Mouse (Mus musculus) kidney, postnatal 25 days (tissue): ENCODE measurements around the gene Wdfy1.
A peak's percentile ranks its signal among the peaks of the same experiment; 100 is the strongest.

Experiments used
- DNase-seq, 2 experiments: peaks; one replicate each; pipeline ENCODE4 v3.0.0; 2021; ENCODE audit warnings: mixed read lengths in 2 of 2

Wdfy1 gene

DNA sequence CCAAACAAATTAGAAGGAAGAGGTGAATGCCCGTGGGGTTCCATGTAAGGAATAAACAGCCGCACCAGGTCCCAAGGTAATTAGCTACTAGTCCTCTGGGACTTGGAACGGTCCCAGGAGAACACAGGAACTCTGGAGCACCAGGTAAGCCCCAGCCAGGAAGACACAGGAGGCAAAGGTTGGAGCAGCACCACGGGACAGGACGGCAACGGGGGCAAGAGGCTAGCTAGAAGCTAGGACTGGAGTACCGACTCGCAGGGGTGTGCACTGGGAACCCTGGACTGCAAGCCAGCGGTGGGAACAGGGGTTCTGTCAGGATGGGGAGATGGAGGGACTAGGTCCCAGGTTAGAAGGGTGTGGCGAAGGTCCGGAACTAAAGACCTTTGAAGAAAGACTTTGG lies 15.3 kb downstream of the Wdfy1 start:
- DNase-seq, result peak; percentile 84 to 94

DNA sequence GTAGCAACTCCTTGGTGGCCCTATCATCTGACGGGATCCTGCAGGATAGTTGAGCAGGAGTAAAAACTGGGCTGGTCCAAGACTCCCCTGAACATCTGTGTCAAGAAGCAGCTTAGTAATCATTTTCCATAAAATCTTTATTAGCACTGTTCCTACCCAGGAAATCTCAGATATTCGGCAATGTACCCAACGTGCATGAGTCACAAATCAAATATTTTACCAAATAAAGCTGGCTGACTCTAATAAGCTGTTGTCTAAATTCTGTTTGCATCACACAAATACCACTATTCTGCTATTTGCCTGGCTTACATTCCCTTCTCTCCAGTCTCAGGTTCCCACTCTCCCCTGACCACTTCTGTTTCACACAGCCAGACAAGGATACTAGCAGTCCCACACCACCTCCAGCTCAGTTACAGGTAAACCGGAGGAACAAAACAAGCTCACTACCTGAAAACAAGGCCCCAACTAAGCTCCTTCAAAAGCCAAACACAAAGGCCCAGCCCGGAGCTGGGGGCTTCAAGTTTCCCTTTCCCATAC lies 16.4 kb downstream of the Wdfy1 start:
- peak in 1 of 2 experiments; percentile 25 for DNase-seq

DNA sequence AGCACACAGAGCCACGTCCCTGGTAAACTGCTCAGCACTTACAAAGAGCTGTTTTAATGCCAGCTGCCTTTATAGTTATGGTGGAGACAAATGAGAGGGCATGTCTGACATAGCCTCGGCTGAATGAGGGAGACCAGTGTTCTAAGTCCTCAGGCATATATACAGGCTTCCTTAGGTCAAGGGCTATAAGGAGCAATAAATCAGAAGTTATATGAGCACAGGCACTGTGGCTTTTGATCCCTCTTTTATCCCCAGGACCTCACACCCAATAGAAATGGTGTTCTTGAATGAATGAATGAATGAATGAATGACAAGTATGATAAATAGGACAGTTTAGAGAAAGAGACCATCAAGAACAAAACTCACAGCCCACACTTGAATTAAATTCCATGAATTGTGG lies 16.9 kb downstream of the Wdfy1 start:
- no peak for DNase-seq

DNA sequence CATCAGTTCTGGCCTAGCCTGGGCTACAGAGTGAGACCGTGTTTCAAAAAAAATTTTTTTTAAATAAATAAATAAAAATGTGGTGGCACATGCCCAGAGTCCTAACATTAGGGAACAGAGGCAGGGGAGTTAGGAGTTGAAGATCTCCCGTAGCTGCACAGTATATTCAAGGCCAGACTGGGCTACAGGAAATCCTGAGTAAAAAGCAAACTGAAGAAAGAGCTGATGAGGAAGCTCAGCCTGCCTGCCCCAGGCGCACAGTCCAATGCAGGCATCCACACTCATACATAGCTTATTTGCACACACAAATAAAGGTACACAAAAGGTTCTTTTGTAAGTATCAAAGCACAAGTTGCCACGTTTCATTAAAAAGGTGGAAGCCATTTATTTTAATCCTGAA lies 18.3 kb downstream of the Wdfy1 start:
- peak in 1 of 2 experiments; percentile 27 for DNase-seq

DNA sequence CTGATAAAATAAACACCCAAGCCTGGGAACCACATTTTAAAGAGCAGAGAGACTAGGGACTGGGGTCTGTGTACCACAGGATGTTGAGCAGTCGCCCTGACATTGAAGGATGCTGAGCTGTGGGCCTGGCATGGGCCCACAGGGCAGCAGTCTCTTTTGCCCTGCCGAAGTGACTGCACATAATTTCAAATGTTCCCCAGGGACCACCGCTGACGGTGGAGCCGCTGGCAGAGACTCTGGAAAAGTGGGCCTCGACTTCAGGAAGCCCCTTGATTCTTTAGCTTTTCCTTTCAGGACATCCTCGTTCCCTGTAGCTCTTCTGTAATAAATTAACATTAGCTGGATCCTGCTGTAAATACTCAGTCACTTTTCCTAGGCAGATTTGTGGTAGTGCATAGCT lies 18.8 kb downstream of the Wdfy1 start:
- peak; percentile 64 to 78 for DNase-seq

DNA sequence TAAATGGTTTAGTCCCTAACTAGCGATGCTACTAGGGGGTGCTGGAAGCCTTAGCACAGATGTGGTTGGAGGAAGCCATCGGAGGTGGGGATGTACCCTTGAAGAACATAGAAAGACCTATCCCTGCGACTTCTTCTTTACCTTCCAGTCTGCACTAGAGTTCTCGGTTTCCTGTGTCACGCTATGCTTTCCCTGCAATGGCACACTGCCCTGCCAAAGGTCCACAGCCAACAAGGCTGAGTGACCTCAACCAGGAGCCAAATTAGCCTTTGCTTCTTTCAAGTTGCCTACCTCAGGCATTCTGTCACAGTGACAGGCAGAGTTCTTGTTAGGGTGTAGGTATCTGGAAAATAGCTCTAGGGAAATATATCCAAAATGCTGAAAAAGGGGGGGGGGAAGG lies 19.5 kb downstream of the Wdfy1 start:
- DNase-seq, result peak; percentile 41 to 54

GRCm38 (mm10) chr1:79755376-79755775 lies 20.6 kb downstream of the Wdfy1 start:
- DNase-seq, result peak in 1 of 2 experiments; percentile 56

DNA sequence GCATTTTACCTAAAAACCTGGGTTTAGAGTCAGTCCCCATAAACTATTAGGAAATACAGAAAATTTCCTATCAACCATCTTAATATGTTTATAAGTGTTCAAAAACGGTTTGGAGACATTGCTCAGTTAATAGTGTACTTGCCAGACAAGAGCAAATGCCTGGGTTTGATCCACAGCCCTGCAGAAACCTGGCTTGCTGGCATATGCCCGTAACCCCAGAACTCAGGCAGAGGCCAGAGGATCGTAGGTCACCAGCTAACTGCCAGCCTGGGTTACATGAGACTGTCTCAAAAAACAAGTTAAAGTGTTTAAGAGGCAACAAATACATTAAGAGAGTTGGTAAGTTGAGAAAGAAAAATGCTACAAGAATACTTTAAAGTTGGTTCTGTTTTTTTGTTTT lies 21.0 kb downstream of the Wdfy1 start:
- DNase-seq, result peak in 1 of 2 experiments; percentile 33

- DNase-seq, result no peak
These were observed 22.5 kb downstream of the Wdfy1 start for GRCm38 (mm10) chr1:79753456-79753855.

GRCm38 (mm10) chr1:79752714-79753340 lies 23.1 kb downstream of the Wdfy1 start:
- no peak for DNase-seq

- DNase-seq, result no peak
These were observed 23.8 kb downstream of the Wdfy1 start for GRCm38 (mm10) chr1:79752015-79752695.

DNA sequence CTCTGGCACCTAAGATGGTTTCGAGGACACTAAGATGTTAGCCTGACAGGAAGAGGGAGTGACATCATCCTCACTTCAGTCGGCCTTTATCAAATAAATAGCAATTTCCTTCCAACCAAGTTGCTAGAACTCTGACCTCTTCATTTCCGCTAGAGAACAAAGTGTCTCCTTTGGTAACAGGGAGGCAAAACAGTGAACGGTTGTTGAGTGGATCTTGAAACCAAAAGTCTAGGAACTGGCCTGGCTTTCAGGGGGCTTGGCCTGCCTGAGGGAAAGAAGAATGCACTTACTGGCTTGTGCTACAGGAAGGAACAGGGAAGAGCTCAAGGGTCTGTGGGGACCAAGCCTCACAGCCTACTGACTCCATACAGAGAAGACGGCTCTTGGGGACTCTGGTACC lies 24.8 kb downstream of the Wdfy1 start:
- peak; percentile 24 to 44 for DNase-seq

- peak in 1 of 2 experiments; percentile 65 for DNase-seq
These were observed 29.9 kb downstream of the Wdfy1 start for GRCm38 (mm10) chr1:79746056-79746455.

DNA sequence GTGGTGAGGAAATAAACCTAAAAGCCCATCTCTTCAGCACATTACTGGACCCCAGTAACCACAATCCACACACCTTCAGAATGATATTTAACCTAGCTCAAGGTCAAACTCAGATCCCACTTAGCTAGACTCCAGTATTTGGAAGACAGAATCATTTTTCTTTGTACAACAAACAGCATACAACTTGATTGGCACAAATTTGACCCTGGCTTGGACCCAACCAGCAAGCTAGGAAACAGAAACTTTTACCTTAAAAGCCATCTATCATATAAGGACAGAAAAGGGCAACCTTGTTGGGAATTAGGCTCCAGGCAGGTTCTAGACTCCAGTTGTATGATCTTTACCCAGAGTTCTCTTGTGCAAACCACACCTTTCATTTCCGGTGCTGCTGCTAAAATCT lies 32.6 kb downstream of the Wdfy1 start:
- DNase-seq, result peak; percentile 28 to 37

GRCm38 (mm10) chr1:79742949-79743348 lies 33.0 kb downstream of the Wdfy1 start:
- DNase-seq, result peak in 1 of 2 experiments; percentile 51

DNA sequence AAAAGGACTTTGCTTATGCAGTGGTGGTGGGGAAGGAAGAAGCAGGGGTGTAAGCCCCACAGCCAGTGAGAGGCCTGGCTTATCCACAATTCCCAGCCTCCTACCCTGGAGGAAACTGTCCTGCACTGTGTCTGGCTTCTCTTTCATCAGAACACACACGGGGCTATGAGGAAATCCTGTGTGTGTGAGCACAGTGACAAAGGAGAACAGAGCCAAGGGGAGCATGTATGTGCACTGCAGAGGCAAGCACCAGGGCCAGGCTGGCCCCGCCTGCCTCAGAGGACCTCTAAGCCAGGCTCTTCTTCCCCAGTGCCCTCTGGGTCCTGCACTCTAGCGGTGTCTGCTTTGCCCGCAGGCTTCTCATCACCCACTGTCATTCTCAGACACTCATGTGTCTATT lies 34.9 kb downstream of the Wdfy1 start:
- peak in 1 of 2 experiments; percentile 40 for DNase-seq

- no peak for DNase-seq
These were observed 36.2 kb downstream of the Wdfy1 start for GRCm38 (mm10) chr1:79739726-79740125.

GRCm38 (mm10) chr1:79736408-79736807 lies 39.5 kb downstream of the Wdfy1 start:
- no peak for DNase-seq

DNA sequence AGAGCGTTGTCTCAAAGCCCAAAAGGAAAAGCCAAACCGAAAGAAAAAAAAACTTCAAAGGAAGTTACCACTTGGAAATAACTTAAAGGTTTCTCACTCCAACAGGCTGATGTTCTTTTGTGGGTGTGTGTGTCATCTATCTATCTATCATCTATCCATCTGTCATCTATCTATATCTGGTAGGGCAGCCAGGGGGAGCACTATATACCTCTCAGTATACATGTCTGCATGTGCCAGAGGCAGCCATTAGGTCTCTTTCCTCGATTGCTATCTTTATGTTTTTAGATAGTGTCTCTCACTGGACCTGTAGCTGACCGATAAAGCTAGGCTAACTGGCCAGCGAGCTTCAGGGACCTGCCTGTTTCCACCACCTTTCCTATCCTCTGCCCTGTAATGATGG lies 41.1 kb downstream of the Wdfy1 start:
- DNase-seq, result peak in 1 of 2 experiments; percentile 23

- peak; percentile 64 to 86 for DNase-seq
These were observed 61.6 kb downstream of the Wdfy1 start for GRCm38 (mm10) chr1:79714152-79714923.

- peak; percentile 42 to 45 for DNase-seq
These were observed 62.9 kb downstream of the Wdfy1 start for GRCm38 (mm10) chr1:79713081-79713480.

DNA sequence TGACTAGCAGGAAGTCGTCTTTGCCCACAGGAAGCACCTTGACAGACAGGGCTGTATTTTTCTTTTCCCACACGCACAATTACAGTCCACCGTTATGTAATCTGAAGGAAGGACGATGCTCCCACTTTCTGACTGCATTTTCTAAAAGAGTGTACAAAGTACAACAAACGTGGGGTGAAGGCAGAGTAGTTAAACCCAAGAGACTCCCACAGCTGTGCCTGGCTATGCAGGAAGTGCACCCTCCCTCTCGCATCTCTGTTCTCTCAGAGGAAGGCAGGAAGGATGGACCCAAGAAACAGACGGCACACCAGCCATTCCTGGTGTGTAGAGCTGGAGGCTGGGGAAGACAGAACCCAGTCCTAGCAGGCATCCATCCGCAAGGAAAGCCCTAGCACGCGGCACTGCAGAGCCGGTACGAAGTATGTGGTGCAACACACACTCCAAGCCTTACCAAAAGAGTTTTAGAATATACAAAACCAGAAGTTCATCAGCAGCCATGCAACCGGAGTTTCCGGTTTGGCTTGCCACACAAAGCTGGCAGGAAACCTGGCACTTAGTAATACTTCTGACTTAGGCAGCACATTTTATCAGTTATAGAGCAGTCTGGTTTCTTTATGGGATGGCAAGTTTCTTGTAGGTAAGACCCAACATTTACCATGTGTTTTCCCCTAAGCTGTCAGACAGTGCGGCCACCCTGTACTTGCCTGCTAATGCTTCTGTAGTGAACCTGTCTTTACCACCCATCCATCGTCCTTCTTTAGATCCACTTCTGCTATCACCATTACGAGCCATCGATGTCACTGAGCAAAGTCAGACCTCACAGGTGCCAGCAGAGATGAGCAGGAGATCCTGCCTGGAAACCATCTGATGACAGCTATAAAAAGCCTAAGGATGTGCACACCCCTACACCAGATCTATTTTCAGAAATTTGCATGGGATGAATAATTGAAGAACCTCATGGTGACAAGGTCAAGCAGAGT lies 64.5 kb downstream of the Wdfy1 start:
- peak in 1 of 2 experiments; percentile 59 for DNase-seq
